Mouse (Mus musculus) embryonic fibroblast, embryonic 13.5 days (primary cell): ENCODE measurements around the gene Elp5. TPM values are rescaled to one million over a fixed set of nuclear protein-coding genes. Genes with fewer than 3 reads are reported as not detected.

Source experiments
- H3K27ac ChIP-seq: 2 replicates; pipeline ENCODE4 v1.5.1; 2012; ENCODE audit warnings: low read length, control low read depth, inconsistent platforms; ENCODE audit not compliant: insufficient read depth
- H3K4me1 ChIP-seq: 2 replicates; pipeline ENCODE4 v1.6.1; 2011; ENCODE audit warnings: low read length; ENCODE audit not compliant: control insufficient read depth, insufficient read depth
- H3K4me3 ChIP-seq: 2 replicates; pipeline ENCODE4 v1.5.1; 2011; ENCODE audit warnings: mild to moderate bottlenecking, control low read depth, low read length; ENCODE audit not compliant: insufficient read depth
- CTCF ChIP-seq: IDR thresholded peaks from 2 replicates; pipeline ENCODE4 v1.5.1; 2011; ENCODE audit warnings: mild to moderate bottlenecking, control low read depth, low read length, moderate library complexity, borderline replicate concordance; ENCODE audit not compliant: insufficient read depth
- POLR2A ChIP-seq: IDR thresholded peaks from 2 replicates; pipeline ENCODE4 v1.6.1; 2011; ENCODE audit warnings: low read depth, mild to moderate bottlenecking, control low read depth, low read length, moderate library complexity
- polyA plus RNA-seq: library from polyadenylated mRNA; stranded (reverse); fragments of >200 nt; gene quantifications from 2 replicates; pipeline ENCODE4 v1.2.4, GENCODE M21; 2011; ENCODE audit warnings: low read depth; ENCODE audit not compliant: missing spikeins, insufficient read length

Elp5 gene
- polyA plus RNA-seq, 1 experiment: 68.8 TPM

DNA sequence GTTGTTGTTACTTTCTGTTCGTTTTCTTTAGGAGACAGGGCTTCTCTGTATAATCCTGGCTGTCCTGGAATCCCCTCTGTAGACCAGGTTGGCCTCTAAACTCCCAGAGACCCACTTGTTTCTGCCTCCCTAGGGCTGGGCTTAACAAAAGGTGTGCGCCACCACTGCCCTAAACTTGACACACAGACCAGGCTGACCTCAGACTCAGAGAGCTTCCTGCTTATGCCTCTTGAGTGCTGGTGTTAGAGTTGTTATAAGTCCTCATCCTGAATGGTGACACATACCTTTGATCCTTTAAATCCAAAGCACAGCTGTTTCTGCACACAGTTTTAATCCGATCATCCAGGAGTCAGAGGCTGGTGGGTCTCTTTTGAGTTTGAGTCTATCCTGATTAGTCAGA is 10.6 kb upstream of the Elp5 start:
- TF ChIP-seq POLR2A (no peak), CTCF (no peak)
- no peak overlapping the region for H3K27ac ChIP-seq
- H3K4me1 ChIP-seq: no peaks in the 10 kb centered on the region
- H3K4me3 ChIP-seq: peak overlapping the region; percentile 91

DNA sequence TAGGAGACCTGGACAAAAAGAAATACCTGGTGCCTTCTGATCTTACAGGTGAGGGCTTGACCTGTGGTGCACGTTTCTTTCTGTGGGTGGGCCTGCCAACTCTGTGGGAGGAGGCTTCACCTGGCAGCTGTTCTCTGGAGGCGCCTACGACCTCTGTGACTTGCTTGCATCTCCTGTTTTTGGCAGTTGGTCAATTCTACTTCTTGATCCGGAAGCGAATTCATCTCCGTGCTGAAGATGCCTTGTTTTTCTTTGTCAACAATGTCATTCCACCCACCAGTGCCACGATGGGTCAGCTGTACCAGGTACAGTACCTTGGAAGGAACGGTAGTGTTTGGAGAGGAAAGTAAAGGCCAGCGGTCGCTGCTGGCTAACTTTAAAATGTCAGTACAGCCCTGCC is 10.1 kb upstream of the Elp5 start:
- Histone ChIP-seq H3K4me3 (peak overlapping the region; percentile 91), H3K4me1 (no peaks in the 10 kb centered on the region), H3K27ac (no peak overlapping the region)
- TF ChIP-seq POLR2A: no peak
- no peak for TF ChIP-seq CTCF

DNA sequence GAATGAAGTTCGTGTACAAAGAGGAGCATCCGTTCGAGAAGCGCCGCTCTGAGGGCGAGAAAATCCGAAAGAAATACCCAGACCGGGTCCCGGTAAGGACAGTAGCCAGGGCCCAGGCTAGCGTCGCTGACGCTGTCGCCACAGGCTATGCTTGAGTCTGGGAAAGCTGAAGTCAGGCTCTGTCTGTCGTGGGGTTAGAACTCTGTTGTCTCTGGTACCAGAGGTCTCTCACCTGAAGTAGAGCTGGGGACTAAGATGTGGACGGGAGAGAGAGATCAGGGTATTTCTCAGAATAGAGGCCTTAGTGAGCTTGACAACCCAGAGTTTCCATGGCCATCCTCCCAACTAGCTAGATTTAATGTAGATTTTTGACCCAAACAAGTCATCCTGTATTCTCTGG is 9.4 kb upstream of the Elp5 start:
- peak overlapping the region; percentile 91 for H3K4me3 ChIP-seq
- TF ChIP-seq CTCF: no peak
- H3K27ac ChIP-seq: peak overlapping the region; percentile 85
- no peaks in the 10 kb centered on the region for H3K4me1 ChIP-seq

DNA sequence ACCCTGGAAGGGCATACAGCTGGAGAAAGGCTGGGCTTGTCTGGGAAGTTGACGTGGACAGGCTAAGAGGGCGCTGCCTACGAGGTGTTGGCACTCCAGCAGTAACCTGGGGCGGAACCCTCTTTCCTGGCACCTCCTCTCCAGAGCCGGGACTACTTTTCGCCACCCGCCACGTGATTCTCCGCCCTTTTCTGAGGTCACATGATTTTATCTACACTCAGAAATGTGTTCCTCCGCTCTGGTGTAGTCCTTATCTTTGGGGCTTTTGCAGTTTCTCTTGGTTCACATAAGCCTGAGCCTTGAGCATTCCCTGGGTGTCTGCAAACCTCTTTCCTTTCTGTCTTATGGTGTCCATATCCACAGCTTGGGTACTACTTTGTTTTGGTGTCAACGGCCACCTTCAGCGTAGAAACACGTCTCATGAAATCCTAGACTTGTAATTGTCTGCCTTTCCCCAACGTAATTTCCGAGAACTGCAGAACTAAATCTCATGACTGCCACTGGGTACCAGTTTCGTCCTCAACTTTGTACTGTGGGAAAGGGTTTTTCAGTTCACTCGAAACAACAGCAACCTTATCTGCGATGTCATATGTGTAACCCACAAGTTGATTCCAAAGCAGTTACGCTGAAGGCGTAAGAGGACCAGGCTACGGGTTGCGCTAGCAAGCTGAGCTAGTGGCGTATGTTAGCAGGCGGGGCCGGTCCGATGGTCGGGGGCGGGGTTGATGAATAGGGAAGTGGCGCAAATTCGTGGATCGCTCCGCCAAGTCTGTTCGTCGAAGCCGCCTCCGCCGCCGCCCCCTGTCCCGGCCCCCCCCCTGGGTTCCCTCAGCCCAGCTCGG is 8.8 kb upstream of the Elp5 start, which contains the start of gene Gabarap:
TSS of gene Gabarap (plus strand) at position 294 of the 842 bp plus-strand sequence.
- Histone ChIP-seq H3K4me1 (no peaks in the 10 kb centered on the region), H3K27ac (peak within 1 kb of the TSS; percentile 98), H3K4me3 (peak within 1 kb of the TSS; percentile 91)
- TF ChIP-seq CTCF (no peak), POLR2A (peak; percentile 74)

DNA sequence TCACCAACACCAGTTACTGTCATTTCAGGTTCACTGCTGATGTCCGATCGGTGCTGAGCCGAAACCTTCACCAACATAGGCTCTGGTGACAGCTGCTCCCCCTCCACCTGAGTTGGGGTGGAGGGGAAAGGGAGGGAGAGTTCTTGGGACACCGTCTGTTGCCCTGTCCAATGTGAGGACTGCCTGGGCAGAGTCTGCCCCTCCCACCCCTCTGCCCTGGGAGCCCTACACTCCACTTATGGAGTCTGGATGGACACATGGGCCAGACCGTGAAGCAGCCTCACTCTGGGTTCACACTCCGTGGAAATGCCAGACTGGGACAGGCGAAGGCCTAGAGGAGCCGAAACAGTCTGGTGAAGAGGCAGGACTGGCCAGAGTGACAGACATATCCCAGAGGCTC is 7.6 kb upstream of the Elp5 start:
- H3K27ac ChIP-seq: peak overlapping the region; percentile 14
- no peaks in the 10 kb centered on the region for H3K4me1 ChIP-seq
- H3K4me3 ChIP-seq: no peak overlapping the region
- TF ChIP-seq CTCF (no peak), POLR2A (no peak)

DNA sequence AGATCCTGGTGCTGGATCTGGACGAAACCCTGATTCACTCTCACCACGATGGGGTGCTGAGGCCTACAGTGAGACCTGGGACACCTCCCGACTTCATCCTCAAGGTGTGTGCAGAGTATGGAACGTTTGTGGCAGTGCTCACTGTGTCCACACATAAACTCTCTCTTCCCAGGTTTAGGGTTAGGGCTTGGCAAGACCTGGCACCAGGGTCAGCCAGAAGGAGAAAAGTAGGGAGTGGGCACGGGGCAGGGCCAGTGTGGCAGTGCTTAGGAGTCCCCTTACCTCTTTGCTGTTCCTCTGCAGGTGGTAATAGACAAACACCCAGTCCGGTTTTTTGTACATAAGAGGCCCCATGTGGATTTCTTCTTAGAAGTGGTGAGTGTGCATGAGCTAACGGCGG is 2.1 kb upstream of the Elp5 start:
- Histone ChIP-seq H3K27ac (no peak overlapping the region), H3K4me3 (no peak overlapping the region)
- TF ChIP-seq POLR2A: no peak
- no peak for TF ChIP-seq CTCF

DNA sequence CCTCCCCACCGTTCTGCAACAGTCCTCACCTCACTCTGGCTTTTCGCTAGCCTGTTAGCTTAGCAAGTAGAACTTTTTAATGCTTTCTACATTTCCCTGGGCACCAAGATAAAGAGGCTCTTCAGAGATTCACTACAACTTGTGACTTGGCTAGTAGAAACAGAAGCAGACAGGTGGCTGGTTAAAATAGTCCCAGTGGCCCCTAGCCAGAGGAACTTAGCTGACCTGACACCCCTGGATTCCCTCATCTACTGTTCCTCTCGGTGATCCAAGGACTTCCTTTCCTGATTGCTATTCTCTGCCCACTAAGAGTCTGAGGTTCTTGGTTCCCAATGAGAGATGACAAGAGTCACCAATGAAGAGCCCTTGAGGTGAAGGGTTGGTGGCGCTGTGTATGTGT is 1.1 kb upstream of the Elp5 start:
- TF ChIP-seq POLR2A (no peak), CTCF (no peak)
- Histone ChIP-seq H3K4me1 (no peaks in the 10 kb centered on the region), H3K27ac (no peak overlapping the region)

More for the DNA sequence above, 2.1 kb upstream of the Elp5 start:
- H3K4me1 ChIP-seq: no peaks in the 10 kb centered on the region

DNA sequence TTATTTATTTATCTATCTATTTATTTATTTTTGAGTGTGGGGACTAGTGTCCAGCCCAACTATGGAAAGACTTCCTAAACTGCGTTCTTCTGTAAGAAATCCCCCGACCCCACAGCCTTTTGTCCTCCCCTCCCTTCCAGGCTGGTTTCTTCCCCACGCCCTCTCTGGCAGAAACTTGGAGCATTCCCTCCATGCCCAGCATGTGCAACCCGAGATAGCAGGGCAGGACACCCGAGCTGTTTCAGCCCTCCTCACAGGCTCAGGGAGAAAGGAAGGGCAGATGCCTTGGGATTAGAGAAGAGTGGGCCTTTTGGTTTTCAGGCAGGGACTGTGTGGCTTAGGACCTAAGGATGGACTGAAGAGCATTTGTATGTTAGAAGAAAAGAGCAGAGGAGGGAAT is 560 bp upstream of the Elp5 start:
- Histone ChIP-seq H3K4me3 (peak overlapping the region; percentile 98), H3K27ac (no peak overlapping the region), H3K4me1 (no peaks in the 10 kb centered on the region)
- TF ChIP-seq CTCF: no peak
- no peak for TF ChIP-seq POLR2A

More for the DNA sequence above, 1.1 kb upstream of the Elp5 start:
- H3K4me3 ChIP-seq: 0 out of 2 replicates have a peak overlapping the region, but pooled peaks have one; percentile 98

DNA sequence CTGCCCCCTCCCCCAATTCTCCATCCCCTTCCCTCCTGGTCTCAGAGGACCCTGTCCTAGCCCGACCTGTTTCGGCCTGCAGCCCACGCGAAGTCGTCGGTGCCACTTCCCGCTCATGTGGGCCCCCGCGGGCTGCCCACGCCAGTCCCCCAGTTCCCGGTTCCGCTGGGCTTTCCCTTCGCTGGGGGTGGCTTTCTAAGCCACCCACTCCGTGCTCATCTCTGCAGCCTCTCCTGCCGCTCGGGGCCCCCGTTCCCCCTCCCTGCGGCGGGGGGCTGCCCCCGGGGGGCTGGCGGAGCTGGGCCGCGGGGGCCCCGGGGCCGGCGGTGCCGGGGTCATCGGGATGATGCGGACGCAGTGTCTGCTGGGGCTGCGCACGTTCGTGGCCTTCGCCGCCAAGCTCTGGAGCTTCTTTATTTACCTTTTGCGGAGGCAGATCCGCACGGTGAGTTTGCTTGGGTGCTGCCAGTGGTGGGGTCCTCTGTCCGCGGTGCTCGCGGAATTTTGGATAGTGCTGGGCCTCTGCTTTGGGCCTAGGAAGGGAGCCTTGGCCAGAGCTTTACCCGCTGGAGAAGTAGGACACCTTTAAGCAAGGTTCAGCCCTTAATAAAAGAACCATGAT is 1.1 kb downstream of the Elp5 start, which contains the start of gene Ctdnep1:
TSS of gene Ctdnep1 (plus strand) at position 16 of the 622 bp plus-strand sequence.
- no peaks in the 10 kb centered on the region for H3K4me1 ChIP-seq
- no peak for TF ChIP-seq CTCF
- no peak; the same call in 1 of the 2 replicates for TF ChIP-seq POLR2A
- peak within 1 kb of the TSS; percentile 98 for H3K4me3 ChIP-seq
- peak within 1 kb of the TSS; percentile 91 for H3K27ac ChIP-seq

DNA sequence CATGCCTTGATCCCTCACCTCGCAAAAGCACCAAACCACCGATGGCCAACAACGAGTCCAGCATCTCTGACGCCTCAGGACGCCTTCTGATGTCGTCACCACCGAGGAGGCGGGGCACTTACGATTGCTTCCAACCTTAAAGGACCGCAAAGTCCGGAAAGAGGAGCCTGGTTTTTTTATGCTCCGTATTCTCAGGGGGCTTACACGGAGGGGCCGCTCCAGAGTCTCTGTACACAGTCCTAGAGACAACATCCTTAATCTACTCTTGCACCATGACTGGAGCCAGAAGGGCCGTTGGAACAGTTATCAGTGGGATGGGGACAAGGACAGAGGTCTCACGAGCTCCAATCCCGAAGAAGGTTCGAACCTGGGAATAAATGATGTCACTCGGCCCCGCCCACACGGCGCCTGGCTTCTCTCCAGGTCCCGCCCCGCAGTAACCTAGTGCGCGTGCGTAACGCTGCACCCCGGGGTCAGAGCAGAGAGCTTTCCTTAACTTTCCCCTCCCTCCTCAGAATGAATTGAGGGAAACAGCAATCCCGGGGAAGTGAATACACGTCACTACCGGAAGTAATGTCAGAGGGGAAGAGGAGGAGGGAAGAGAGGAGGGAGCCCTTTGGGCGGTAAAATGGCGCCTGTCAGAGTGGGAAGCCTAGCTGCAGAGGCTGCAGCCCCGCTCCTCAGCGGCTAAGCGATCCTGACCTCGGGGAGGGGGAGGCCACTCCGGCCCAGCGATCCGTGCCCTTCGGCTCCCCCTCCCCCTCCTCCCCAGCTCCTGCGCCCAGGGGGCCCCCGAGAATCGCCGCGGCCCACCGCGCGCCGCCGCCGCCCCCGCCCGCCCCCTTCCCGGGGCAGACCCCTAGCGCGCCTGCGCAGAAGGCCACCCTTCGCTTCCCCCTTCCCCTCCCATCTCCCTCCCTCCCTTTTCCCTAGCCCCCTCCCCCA is 1.8 kb downstream of the Elp5 start:
- Histone ChIP-seq H3K4me3 (peak overlapping the region; percentile 98), H3K4me1 (no peaks in the 10 kb centered on the region), H3K27ac (peak overlapping the region; percentile 91)
- TF ChIP-seq POLR2A: peak; percentile 82
- no peak for TF ChIP-seq CTCF
